Mouse (Mus musculus) layer of hippocampus, adult 6 months (tissue): ENCODE measurements around the gene Taok3. TPM values are rescaled to one million over a fixed set of nuclear protein-coding genes. Genes with fewer than 3 reads are reported as not detected.

Experiments
- long read RNA-seq, 2 experiments: library from polyadenylated mRNA; unstranded; transcript quantifications; one replicate each; pipeline ENCODE4 v2.0.0; 2019 to 2020
- polyA plus RNA-seq: library from polyadenylated mRNA; unstranded; fragments of <200 nt; fragmentation: Nextera tagmentation; gene quantifications from 2 replicates; pipeline ENCODE4 v1.2.3, GENCODE M21; 2021

The Taok3 gene
- 24.3 and 27.2 TPM in 2 replicates for polyA plus RNA-seq
- long read RNA-seq, experiment 1, full-length matches to known transcripts: 47 of 75 reads
- long read RNA-seq, experiment 1, partial matches to known transcripts: 23 of 75 reads
- long read RNA-seq, experiment 1, other reads (novel, unspliced or antisense): 5 of 75 reads
- long read RNA-seq, experiment 2, full-length matches to known transcripts: 257 of 305 reads
- long read RNA-seq, experiment 2, partial matches to known transcripts: 12 of 305 reads
- long read RNA-seq, experiment 2, other reads (novel, unspliced or antisense): 36 of 305 reads

DNA sequence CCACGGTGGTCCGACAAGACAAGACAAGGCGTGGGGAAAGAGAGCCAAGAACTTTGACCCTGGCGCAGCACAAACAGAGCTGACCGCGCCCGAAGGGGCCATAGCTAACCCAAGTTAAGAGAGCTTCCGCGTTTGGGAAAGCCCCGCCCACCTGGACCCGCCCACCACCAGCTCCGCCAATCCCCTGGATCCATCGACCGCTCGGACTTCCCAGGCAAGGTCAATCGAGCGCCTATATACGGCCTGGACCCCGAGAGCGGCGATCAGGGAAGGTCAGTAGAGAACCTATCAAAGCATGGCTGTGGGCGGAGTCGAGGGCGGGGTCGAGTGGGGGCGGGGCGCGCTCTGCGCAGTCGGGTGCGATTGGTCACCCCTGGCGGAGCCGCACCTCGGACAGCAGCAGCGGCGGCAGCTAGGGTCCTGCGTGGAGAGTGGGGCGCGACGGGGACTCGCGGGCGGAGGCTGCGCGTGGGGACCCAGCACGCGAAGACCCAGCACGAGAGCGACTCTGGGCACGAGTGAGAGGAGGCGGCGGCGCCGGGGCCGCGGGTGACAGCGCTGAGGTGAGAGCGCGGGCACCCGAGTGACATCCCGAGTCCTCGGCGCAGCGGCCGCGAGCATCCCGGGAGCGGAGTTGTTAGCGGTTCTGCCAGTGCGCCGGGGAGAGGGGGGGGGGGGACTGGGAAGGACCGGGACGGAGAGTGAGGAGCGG, at the start of gene Taok3:
Gene Taok3 (plus strand): TSS at position 353 of the 712 bp plus-strand sequence.

DNA sequence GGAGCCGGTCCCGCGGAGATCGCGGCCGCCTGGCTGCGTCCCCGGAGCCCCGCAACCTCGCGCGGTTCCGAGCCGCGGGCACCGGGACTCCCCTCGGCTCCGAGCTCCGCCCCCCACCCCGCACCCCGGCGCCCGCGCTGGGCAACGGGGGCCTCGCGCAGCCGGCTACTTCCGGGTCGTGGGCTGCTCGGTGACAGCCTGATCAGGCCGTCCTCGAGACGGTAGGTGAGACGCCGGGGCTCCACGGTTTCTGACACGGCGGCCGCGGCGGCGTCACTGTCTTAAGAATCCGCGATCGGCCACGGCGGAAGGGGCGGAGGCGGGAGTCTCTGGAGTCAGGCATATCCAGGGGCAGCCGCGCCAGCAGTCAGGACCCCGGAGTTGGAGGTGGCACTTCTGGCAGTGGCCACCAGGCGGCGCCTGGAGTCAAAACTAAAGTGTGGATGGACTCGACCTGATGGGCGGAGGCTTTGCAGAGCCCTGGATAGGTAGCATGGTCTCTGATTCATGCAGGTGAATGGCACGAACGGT, 4.0 kb upstream of the Taok3 start, which contains the start of gene Suds3:
Gene Suds3 (minus strand): TSS at position 278 of the 531 bp plus-strand sequence.

GRCm38 (mm10) chr5:117286831-117287822, 167.2 kb downstream of the Taok3 start, which contains the start of gene Pebp1:
TSS of gene Pebp1 (minus strand) at chr5:117287625.

DNA sequence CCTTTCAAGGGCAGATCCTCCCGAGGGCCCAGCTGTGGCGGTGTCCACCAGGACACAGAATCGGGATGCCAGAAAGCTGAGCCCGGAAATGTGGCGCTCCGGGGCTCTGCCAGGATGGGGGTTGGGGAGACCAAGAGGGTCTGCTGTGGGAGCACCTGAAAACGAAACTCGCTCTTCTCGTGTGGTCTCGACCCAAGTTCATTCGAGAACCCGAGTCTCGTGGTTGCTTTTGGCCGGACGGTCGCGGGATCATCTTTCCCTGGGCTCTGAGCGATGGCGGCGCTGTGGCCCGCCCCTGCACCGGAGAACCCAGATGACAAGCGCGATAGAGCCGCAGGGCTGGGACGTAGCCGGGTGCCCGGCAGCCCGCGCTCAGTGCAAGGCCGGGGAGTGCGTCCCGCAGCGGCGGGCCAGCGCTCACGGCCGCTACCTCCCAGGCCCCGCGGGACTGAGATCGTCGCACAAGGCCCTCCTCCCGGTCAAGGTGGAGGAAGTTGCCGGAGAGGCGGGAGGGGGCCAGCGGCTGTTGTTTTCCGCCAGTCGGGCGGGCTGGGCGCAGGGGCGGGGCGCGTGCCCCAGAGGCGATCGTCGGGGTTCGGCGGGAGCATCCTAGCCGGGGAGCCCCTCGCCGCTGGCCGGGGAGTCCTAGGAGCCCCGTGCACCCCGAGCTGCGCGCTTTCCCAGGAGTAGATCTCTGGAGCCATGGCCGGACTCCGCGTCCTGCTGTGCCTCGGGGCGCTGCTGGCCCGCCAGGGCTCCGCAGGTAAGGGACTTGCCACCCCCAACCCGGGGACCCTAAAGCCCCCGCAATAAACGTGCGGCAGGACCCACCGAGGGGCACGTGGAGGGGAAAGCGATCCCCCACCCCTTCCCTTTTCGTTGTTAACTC, 199.1 kb downstream of the Taok3 start, which contains the start of gene Vsig10:
Gene Vsig10 (plus strand): TSS at position 343 of the 889 bp plus-strand sequence.

Other genes with a start within 250 kb of the Taok3 start
- gene Suds3, start 4.0 kb upstream of the Taok3 start, polyA plus RNA-seq: 9.1 and 12.1 TPM in 2 replicates
- 1,266 and 1,296 TPM in 2 replicates for gene Pebp1, start 167.5 kb downstream of the Taok3 start, polyA plus RNA-seq
- 0.39 and 0.94 TPM in 2 replicates for gene Vsig10, start 199.0 kb downstream of the Taok3 start, polyA plus RNA-seq
- gene Wsb2, start 237.2 kb downstream of the Taok3 start, polyA plus RNA-seq: 51.1 and 52.1 TPM in 2 replicates